Mouse (Mus musculus) CH12.LX (cell line): ENCODE measurements around the gene Zbtb4. TPM values are rescaled to one million over a fixed set of nuclear protein-coding genes. Genes with fewer than 3 reads are reported as not detected.

Source experiments
- DNase-seq: peaks from one replicate; pipeline ENCODE4 v3.0.0-alpha.2; 2013; ENCODE audit errors: extremely low read depth
- H3K27ac ChIP-seq: 2 replicates; pipeline ENCODE4 v1.5.1; 2012; ENCODE audit warnings: low read depth, mild to moderate bottlenecking, control low read depth, moderate library complexity; ENCODE audit not compliant: insufficient read depth
- H3K27me3 ChIP-seq: replicated peaks from 2 replicates; pipeline ENCODE3; 2012; ENCODE audit warnings: inconsistent platforms
- H3K36me3 ChIP-seq, 2 experiments: replicated peaks in 1 of 2; 2 replicates each; pipeline versions ENCODE3 to v1.6.1; 2012; ENCODE audit warnings: inconsistent platforms in 1 of 2, low read length in 1 of 2, mild to moderate bottlenecking in 1 of 2, mixed read lengths in 1 of 2, moderate library complexity in 1 of 2; ENCODE audit not compliant: control insufficient read depth in 1 of 2, insufficient read depth in 1 of 2
- H3K4me1 ChIP-seq, 2 experiments: 2 replicates each; pipeline ENCODE4 v1.6.1; 2012; ENCODE audit warnings: inconsistent platforms in 1 of 2, moderate library complexity in 1 of 2; ENCODE audit not compliant: insufficient read depth in 2 of 2, control insufficient read depth in 1 of 2
- H3K4me2 ChIP-seq: 2 replicates; pipeline ENCODE4 v1.6.1; 2012; ENCODE audit warnings: low read depth, mild to moderate bottlenecking, control low read depth; ENCODE audit not compliant: poor library complexity, insufficient read depth, severe bottlenecking
- H3K4me3 ChIP-seq, 3 experiments: fragments of 150-350 bp in 1 of 3; sonication (generic) in 1 of 3; replicated peaks in 1 of 3; 2 replicates each; pipeline versions ENCODE3 to v1.5.1; 2011 to 2012; ENCODE audit warnings: low read depth in 2 of 3, low read length in 2 of 3, mild to moderate bottlenecking in 2 of 3, moderate library complexity in 2 of 3, control low read depth in 1 of 3, improper control_type of control experiment in 1 of 3, inconsistent platforms in 1 of 3, mixed read lengths in 1 of 3; ENCODE audit not compliant: poor library complexity in 1 of 3
- H3K79me2 ChIP-seq: replicated peaks from 2 replicates; pipeline ENCODE4 v1.6.1; 2012; ENCODE audit warnings: mild to moderate bottlenecking, moderate library complexity; ENCODE audit not compliant: control insufficient read depth, poor library complexity, insufficient read depth, severe bottlenecking; ENCODE audit errors: extremely low read depth
- H3K9ac ChIP-seq: 2 replicates; pipeline ENCODE4 v1.6.1; 2012; ENCODE audit warnings: low read depth, mild to moderate bottlenecking, control low read depth, moderate library complexity; ENCODE audit not compliant: insufficient read depth
- H3K9me3 ChIP-seq: replicated peaks from 2 replicates; pipeline ENCODE3; 2012; ENCODE audit warnings: low read length, inconsistent platforms, mixed read lengths
- CHD1 ChIP-seq: IDR thresholded peaks from 2 replicates; pipeline ENCODE4 v1.6.1; 2012; ENCODE audit warnings: low read depth, low read length, improper control_type of control experiment, inconsistent platforms
- E2F4 ChIP-seq: IDR thresholded peaks from 2 replicates; pipeline ENCODE4 v1.6.1; 2011; ENCODE audit warnings: low read depth, low read length, improper control_type of control experiment; ENCODE audit not compliant: insufficient replicate concordance
- EP300 ChIP-seq: IDR thresholded peaks from 2 replicates; pipeline ENCODE4 v1.6.1; 2011; ENCODE audit warnings: low read length, improper control_type of control experiment
- GABPA ChIP-seq: IDR thresholded peaks from 2 replicates; pipeline ENCODE4 v1.6.1; 2012; ENCODE audit warnings: low read depth, low read length, improper control_type of control experiment, inconsistent platforms; ENCODE audit not compliant: insufficient replicate concordance
- HCFC1 ChIP-seq: IDR thresholded peaks from 2 replicates; pipeline ENCODE4 v1.6.1; 2012; ENCODE audit warnings: low read depth, mild to moderate bottlenecking, inconsistent platforms, low read length, improper control_type of control experiment
- KAT2A ChIP-seq: IDR thresholded peaks from 2 replicates; pipeline ENCODE4 v1.6.1; 2012; ENCODE audit warnings: low read length, improper control_type of control experiment, inconsistent platforms; ENCODE audit not compliant: insufficient replicate concordance
- MAFK ChIP-seq: IDR thresholded peaks from 2 replicates; pipeline ENCODE4 v1.6.1; 2011; ENCODE audit warnings: low read length, improper control_type of control experiment; ENCODE audit not compliant: insufficient replicate concordance
- MAZ ChIP-seq: IDR thresholded peaks from 2 replicates; pipeline ENCODE4 v1.6.1; 2012; ENCODE audit warnings: low read depth, mild to moderate bottlenecking, inconsistent platforms, low read length, improper control_type of control experiment, moderate library complexity
- MXI1 ChIP-seq: IDR thresholded peaks from 2 replicates; pipeline ENCODE4 v1.6.1; 2011; ENCODE audit warnings: mild to moderate bottlenecking, low read depth, low read length, improper control_type of control experiment
- MYC ChIP-seq: IDR thresholded peaks from 2 replicates; pipeline ENCODE4 v1.6.1; 2011; ENCODE audit warnings: low read depth, mild to moderate bottlenecking, improper control_type of control experiment, low read length
- POLR2A ChIP-seq: IDR thresholded peaks from 2 replicates; pipeline ENCODE4 v1.6.1; 2011; ENCODE audit warnings: low read depth, mild to moderate bottlenecking, improper control_type of control experiment, low read length
- POLR2AphosphoS2 ChIP-seq: IDR thresholded peaks from 2 replicates; pipeline ENCODE4 v1.6.1; 2011; ENCODE audit warnings: low read depth, low read length, improper control_type of control experiment
- RAD21 ChIP-seq: IDR thresholded peaks from 2 replicates; pipeline ENCODE4 v1.6.1; 2011; ENCODE audit warnings: low read depth, mild to moderate bottlenecking, low read length, improper control_type of control experiment, moderate library complexity
- RCOR1 ChIP-seq: conservative IDR thresholded peaks from 2 replicates; pipeline ENCODE4 v1.6.1; 2012; ENCODE audit warnings: low read depth, mild to moderate bottlenecking, inconsistent platforms, low read length, improper control_type of control experiment
- SIN3A ChIP-seq: IDR thresholded peaks from 2 replicates; pipeline ENCODE4 v1.6.1; 2012; ENCODE audit warnings: low read length, improper control_type of control experiment, inconsistent platforms
- TBP ChIP-seq: conservative IDR thresholded peaks from 2 replicates; pipeline ENCODE4 v1.6.1; 2011; ENCODE audit warnings: low read depth, low read length, improper control_type of control experiment
- UBTF ChIP-seq: IDR thresholded peaks from 2 replicates; pipeline ENCODE4 v1.6.1; 2012; ENCODE audit warnings: low read depth, mild to moderate bottlenecking, inconsistent platforms, low read length, improper control_type of control experiment, moderate library complexity
- ZKSCAN1 ChIP-seq: IDR thresholded peaks from 2 replicates; pipeline ENCODE4 v1.6.1; 2012; ENCODE audit warnings: low read depth, inconsistent platforms, low read length, improper control_type of control experiment, borderline replicate concordance
- ZNF384 ChIP-seq: IDR thresholded peaks from 2 replicates; pipeline ENCODE4 v1.6.1; 2012; ENCODE audit warnings: low read depth, low read length, improper control_type of control experiment, inconsistent platforms
- dilution Hi-C: fragments of 300-500 bp; cut with MboI; formaldehyde crosslinking; loops from 2 replicates; pipeline ENCODE4 v1.14.3; 2020; ENCODE audit warnings: low sequenced_read_pairs; ENCODE audit not compliant: extremely low pct_unique_long_range_greater_than_20kb, extremely low pct_ligation_motif_present
- in situ Hi-C: fragments of 300-500 bp; cut with MboI; formaldehyde crosslinking; loops from 3 replicates; pipeline ENCODE4 v1.14.3; 2019; ENCODE audit warnings: low sequenced_read_pairs, low pct_ligation_motif_present, low pct_unique_long_range_greater_than_20kb, mixed read lengths
- polyA plus RNA-seq: library from polyadenylated mRNA; unstranded; fragments of >175 nt; gene quantifications from 2 replicates; pipeline ENCODE4 v1.2.1, GENCODE M21; 2012; ENCODE audit warnings: low read depth; ENCODE audit not compliant: insufficient read length
- total RNA-seq, 2 experiments: library from RNA; depleted of rRNA; stranded (reverse); fragments of 300-350 nt in 1 of 2; fragments of >200 nt in 1 of 2; gene quantifications; 2 replicates each; pipeline ENCODE4 v1.2.3; 2012 to 2014

Zbtb4 gene
- total and polyA plus RNA-seq, 3 experiments, result 0.75 to 3.4 (median 2.3) TPM

DNA sequence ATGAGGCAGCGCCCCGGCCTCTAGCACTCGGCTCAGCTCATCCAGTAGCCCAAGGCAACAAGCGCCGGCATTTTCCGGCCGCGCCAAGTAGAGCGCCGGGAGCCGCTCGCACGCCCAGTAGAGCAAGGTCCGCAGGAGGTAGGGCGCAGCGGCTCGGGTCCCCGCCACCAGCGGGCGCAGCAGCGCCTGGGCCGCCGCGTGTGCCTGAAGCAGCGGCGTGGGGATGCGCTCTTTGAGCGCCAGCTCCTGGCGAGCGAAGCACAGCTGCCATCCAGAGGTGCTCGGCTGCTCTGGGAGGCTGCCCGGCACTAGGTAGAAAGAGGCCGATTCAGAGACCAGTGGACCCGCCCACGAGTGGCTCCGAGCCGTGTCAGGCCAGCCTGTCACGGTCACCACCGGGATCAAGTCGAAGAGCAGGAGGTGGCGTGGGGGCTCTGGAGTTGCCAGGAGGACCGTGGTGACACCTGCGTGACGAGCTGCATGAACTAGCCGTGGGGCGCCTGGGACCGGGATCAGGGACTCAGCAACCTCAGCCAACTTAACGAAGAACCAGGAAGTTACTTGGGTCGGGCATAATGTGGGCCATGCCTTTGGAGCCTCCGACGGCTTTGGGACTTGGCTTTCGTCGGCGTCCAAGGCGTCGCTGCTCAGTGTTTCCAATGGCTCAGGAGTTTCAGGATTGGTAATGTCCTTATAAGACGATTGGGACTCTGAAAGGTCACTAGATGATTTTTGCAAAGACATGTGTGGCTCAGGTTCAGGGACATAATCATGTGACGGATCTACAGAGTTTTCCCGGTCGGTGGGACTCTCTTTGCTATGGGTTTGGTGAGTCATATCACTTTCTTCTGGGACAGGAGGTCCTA is 38.3 kb downstream of the Zbtb4 start (continued):
- no peak for TF ChIP-seq ZKSCAN1
- TF ChIP-seq, all 38 proteins: peak for 20

DNA sequence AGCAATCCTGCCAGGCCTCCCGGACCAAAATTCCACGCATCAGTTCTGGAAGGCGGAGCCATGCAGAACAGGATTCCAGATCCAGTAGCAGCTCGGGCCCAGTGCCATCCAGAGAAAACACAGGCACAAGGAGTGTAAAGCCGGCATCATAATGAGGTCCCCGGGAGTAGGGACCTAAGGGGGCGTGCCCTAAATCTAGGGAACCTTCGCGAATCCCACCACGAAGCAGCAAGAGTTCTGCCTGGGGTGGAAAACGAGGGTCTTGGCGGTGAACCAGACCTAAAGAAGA is 38.9 kb downstream of the Zbtb4 start:
- H3K4me2 ChIP-seq, result no peak overlapping the region
- no peaks in the 10 kb centered on the region for H3K36me3 ChIP-seq
- in situ Hi-C loops (loop anchor here (5.0 kb wide), 1 partner anchor 73 kb away; the partner anchor contains the start of gene Tmem95), dilution Hi-C loops (no loop called here)
- DNase-seq, result no peak
- H3K9ac ChIP-seq, result no peak overlapping the region
- H3K4me1 ChIP-seq, result peaks cover 8 to 33% of the 10 kb centered on the region in 2 experiments; a peak in 3 of 4 replicates
- no peaks in the 10 kb centered on the region for H3K79me2 ChIP-seq
- H3K27me3 ChIP-seq, result peaks cover 55% of the 10 kb centered on the region
- H3K4me3 ChIP-seq, result no peak overlapping the region
- no peak overlapping the region for H3K27ac ChIP-seq
- TF ChIP-seq MAFK (no peak), ZNF384 (no peak), RAD21 (no peak), CHD1 (no peak), MXI1 (no peak), TBP (no peak), EP300 (no peak), POLR2AphosphoS2 (no peak), GABPA (no peak), SIN3A (no peak), RCOR1 (no peak), HCFC1 (no peak), UBTF (no peak), KAT2A (no peak), MAZ (no peak), POLR2A (no peak), E2F4 (no peak), MYC (no peak)
- H3K9me3 ChIP-seq, result peaks cover 24% of the 10 kb centered on the region
